Mouse (Mus musculus) bone marrow, adult 2 months (tissue): ENCODE measurements around the gene Tesk1. TPM values are rescaled to one million over a fixed set of nuclear protein-coding genes. Genes with fewer than 3 reads are reported as not detected.
A peak's percentile ranks its signal among the peaks of the same experiment; 100 is the strongest.

Experiments
- H3K27ac ChIP-seq: fragments of 200-500 bp; 2 replicates; pipeline ENCODE4 v1.5.1; 2012; ENCODE audit warnings: low read depth, mild to moderate bottlenecking, control low read depth, inconsistent platforms, low read length; ENCODE audit not compliant: control insufficient read depth, poor library complexity, insufficient read depth
- H3K4me1 ChIP-seq: fragments of 200-500 bp; 2 replicates; pipeline ENCODE4 v1.6.1; 2011; ENCODE audit warnings: low read length; ENCODE audit not compliant: control insufficient read depth, insufficient read depth
- H3K4me3 ChIP-seq: fragments of 200-500 bp; replicated peaks from 2 replicates; pipeline ENCODE3; 2011; ENCODE audit warnings: mild to moderate bottlenecking, low read depth, low read length, control low read depth; ENCODE audit not compliant: control insufficient read depth
- CTCF ChIP-seq: fragments of 200-500 bp; IDR thresholded peaks from 2 replicates; pipeline ENCODE4 v1.5.1; 2011; ENCODE audit warnings: low read length, control low read depth; ENCODE audit not compliant: control insufficient read depth, insufficient read depth
- POLR2A ChIP-seq: fragments of 200-500 bp; IDR thresholded peaks from 2 replicates; pipeline ENCODE4 v1.6.1; 2011; ENCODE audit warnings: low read depth, mild to moderate bottlenecking, control low read depth, low read length, borderline replicate concordance; ENCODE audit not compliant: control insufficient read depth
- WGBS: fragments of 180-500 bp; shearing (Covaris S2); methylation state at CpG from one replicate; pipeline ENCODE4 v1.1.7; 2018; 5-methylcytosine and 5-hydroxymethylcytosine counted together
- polyA plus RNA-seq: library from polyadenylated mRNA; stranded (reverse); fragments of >200 nt; gene quantifications from 2 replicates; pipeline ENCODE4 v1.2.4, GENCODE M21; 2011; ENCODE audit warnings: low replicate concordance; ENCODE audit not compliant: missing spikeins, insufficient read depth, insufficient read length

Tesk1 gene
- polyA plus RNA-seq = 2.7 and 6.0 TPM in 2 replicates

DNA sequence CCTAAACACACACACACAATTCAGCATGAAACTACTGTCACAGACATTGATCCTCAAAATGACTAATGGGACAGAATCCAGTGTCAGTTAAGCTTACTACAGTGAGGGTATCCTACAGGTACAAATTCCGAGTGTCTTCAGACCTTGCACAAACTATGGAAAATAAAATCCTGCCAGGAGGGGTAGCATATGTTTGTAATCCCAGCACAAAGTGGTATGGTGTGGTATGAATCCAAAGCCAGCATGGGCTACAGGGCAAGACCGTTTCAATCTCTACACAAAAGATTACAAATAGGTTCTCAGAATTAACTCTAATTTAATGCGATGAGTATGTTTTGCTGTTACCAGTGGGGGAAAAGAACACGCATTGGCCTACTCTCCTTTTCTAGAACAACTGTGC, at the start of gene Tesk1:
TSS of gene Tesk1 (plus strand) at position 301 of the 400 bp plus-strand sequence.
- Histone ChIP-seq H3K4me3 (peak within 1 kb of the TSS; percentile 75), H3K4me1 (no peaks in the 10 kb centered on the region), H3K27ac (peak within 1 kb of the TSS; percentile 79)
- 34% methylated on average over 4 of the region's 4 CpGs for WGBS
- TF ChIP-seq POLR2A = no peak
- no peak for TF ChIP-seq CTCF

DNA sequence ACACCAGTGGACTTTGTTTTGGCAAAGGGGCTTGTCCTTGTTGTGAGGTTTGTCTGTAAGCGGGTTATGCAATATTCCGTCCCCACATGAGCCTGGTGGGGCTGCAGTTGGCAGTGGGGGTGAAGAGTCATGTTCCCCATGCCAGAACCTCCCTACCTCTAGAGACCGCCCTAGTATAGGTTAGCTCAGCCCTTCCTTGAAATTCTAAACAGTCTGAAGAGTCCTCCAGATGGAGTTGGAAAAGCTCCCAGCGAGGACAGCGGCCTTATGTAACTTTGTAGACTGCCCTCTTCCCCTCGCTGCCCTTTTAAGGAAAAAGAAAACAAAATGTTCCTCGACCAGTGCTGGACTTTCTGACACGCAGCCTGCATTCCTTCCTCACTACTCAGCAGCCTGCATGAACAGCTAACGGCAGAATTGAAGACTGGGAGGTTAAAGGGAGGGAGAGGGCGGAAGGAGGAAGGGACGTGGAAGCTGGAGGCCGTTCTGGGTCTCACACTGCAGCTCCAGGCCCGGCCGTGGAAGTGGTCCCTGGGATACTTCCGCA, 47.3 kb upstream of the Tesk1 start:
- Histone ChIP-seq H3K4me1 (no peaks in the 10 kb centered on the region), H3K27ac (peak overlapping the region; percentile 31; the same call in 1 of the 2 replicates), H3K4me3 (no peak overlapping the region)
- WGBS = 53% methylated on average over 15 of the region's 15 CpGs
- TF ChIP-seq POLR2A = no peak

DNA sequence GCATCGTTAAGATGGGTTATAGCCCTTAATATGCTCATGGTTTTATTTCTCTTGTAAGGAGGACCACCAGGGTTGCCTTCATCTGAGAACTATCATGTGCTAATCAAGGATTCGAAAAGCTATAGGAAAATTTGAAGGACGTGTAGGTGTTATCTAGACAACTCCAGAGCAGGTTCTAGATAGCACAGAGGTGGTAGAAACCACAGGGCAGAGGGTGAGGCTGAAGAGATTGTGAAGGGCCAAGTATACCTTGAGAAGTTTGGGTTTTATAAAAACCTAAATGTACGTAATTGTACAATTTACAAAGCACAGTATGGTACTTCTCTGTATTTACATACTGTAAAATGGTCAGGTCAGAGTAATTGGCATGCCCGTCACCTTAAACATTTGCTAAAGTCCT, 46.6 kb upstream of the Tesk1 start:
- H3K27ac ChIP-seq = no peak overlapping the region
- TF ChIP-seq POLR2A (no peak), CTCF (no peak)
- no peaks in the 10 kb centered on the region for H3K4me1 ChIP-seq
- H3K4me3 ChIP-seq = no peak overlapping the region
- WGBS = 67% methylated on average over 5 of the region's 5 CpGs

DNA sequence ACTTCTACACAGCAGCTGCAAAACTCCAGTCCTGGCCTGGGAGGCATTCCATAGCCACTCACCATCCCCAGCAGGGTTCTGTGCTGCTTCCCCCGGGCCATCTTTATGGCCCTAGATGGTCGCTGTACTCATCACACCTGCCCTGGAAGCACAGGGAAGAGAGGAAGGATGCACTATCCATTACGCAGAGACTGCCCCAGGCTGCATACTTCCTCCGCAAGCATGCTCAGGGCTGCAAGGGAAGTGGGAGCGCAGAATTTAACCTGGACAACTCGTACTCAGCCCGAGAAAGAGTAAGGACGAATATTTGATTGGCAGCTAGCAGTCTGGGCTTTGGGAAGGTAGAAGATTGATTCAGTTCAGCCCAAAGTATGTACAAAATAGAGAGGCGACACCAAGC, 45.9 kb upstream of the Tesk1 start:
- Histone ChIP-seq H3K4me3 (no peak overlapping the region), H3K4me1 (no peaks in the 10 kb centered on the region), H3K27ac (no peak overlapping the region)
- WGBS = 67% methylated on average over 9 of the region's 9 CpGs
- TF ChIP-seq CTCF (no peak), POLR2A (no peak)

DNA sequence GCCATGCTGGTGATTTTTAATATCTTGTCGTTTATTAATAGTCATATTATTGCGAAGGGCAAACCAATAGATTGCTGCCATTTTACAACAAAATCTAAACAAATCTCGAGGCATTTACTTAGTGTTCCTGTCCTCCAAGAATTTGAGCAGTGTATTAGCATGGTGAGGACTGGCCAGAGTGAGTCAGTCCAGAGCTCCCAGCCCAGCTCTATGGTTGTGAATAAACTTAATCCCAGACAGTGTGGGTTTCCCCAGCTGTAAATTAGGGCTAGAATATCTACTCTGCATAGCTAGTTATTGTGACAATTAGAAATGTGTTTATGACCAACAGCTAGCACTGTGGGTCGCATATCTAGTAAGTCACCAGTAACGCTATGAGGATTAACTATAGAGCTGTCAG, 45.4 kb upstream of the Tesk1 start:
- Histone ChIP-seq H3K27ac (no peak overlapping the region), H3K4me1 (no peaks in the 10 kb centered on the region), H3K4me3 (no peak overlapping the region)
- 78% methylated on average over 5 of the region's 5 CpGs for WGBS
- TF ChIP-seq POLR2A (no peak), CTCF (no peak)

DNA sequence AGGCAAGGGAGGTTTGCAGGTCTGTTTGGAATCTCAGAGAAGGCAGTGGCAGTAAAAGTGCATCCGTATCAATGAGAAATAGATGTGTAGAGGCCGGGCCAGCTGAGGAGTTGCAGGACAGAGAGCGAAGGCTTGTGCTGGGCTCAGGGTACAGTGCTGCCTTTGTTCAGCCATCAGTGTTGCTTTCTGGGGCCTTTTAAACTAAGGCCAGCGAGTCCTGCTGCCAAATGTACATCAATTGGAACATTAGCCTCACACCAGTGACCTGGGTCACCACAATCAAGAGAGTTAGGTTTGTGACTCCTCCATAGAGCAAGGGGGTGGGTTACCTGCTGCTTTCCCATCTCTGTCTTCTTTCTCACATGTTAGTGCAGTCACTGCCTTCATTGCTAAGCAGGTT, 43.7 kb upstream of the Tesk1 start:
- Histone ChIP-seq H3K4me1 (no peaks in the 10 kb centered on the region), H3K4me3 (no peak overlapping the region), H3K27ac (no peak overlapping the region)
- WGBS = 84% methylated on average over 4 of the region's 4 CpGs
- no peak for TF ChIP-seq POLR2A
- no peak for TF ChIP-seq CTCF

DNA sequence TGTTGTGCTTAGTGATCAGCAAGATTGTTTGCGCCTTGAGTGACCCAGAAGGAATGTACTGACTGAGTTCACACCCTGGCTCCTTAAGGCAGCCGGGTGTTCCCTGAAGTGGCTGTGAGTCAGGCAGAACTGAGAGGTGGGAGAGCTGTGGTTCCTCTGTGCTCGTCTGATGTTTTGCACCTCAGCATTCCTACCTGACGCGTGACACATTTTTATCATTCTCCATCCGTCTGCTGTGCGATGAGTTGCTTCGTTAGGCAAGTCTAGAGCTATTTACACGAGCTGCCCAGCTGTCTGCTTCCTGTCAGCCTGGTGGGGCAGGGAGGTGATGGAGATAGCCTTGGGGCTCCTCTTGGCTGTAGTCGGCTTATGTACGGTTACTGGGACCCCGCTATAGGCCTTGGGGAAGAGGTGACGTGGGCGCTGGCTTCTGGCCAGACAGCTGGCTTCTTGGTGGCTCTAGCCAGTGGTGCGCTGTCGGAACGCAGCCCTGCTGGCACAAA, 42.9 kb upstream of the Tesk1 start:
- Histone ChIP-seq H3K27ac (no peak overlapping the region), H3K4me1 (no peaks in the 10 kb centered on the region), H3K4me3 (no peak overlapping the region)
- WGBS = 66% methylated on average over 17 of the region's 17 CpGs
- TF ChIP-seq POLR2A = no peak
- no peak for TF ChIP-seq CTCF

DNA sequence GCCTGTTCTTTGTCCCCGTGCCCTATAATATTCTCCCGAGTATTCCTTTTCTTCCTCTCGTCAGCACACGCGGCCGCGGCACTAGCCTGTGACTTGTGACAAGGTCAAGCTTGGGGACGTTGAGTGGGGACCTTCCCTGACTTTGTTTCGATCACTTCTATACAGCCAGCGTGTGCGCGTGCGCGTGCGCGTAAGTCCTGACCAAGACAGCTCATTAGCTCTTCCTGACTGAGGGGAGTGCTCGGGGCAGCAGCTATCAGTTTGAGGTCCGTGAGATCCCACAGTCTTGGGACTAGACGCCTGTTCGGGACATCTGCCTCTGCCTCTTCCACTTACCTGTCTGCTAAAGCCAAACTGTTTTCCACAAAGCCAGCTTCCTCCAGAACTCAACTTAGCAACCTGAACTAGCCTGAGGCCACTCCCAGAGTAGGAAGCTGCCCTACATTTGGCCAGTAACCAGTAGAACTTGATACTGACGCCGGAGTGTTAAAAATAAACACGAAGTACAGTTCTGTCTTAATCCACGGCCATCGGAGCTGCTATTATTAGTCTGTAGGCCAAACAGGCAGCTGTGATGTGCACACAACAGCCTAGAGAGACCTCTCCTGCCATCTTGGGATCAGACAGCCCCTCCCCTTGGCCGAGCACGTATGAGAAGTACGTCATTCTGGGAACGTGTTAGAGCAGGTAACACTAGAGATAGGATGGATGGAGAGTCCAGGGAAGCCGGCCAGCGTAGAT, 42.2 kb upstream of the Tesk1 start:
- TF ChIP-seq CTCF (no peak), POLR2A (no peak)
- WGBS = 79% methylated on average over 31 of the region's 31 CpGs
- no peaks in the 10 kb centered on the region for H3K4me1 ChIP-seq
- no peak overlapping the region for H3K4me3 ChIP-seq
- H3K27ac ChIP-seq = no peak overlapping the region

DNA sequence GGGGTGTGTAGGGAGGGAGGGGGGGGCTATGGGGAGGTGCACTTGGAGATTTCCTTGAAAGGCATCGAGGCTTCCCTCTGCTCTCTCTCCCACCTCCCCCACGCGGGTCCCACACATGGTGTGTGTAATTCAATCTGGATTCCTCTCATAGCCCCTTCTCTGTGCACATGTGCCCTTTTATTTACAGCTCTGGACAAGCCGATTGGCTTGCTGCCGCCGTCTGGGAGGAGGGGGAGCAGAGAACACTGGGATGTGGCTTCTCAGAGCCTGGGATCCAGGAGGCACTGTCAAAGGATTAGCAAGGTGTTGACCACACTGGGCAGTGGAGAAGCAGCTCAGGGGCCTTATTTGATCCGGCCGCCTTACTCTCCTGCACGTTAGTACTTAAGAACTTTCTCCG, 40.8 kb upstream of the Tesk1 start:
- no peak overlapping the region for H3K27ac ChIP-seq
- no peaks in the 10 kb centered on the region for H3K4me1 ChIP-seq
- TF ChIP-seq CTCF (no peak), POLR2A (no peak)
- WGBS = 61% methylated on average over 10 of the region's 10 CpGs
- no peak overlapping the region for H3K4me3 ChIP-seq

DNA sequence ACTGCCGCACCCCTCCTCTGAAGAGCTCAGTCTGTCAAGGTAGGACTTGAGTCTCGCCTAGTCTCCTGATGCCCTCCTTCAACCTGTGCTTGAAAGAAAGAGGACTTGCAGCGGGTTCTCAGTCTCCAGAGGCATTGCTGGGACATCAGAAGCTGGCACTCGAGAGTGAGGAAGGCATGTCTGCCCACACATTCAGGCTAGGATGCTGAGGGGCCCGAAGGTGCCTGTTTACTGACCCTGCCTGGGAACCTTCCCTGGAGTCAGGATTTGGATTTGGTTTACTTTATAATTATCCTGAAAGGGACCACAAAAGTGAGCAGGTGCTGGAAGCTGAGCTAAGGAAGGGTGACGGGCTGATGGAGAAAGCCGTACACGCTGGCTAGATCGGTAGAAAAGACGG, 40.3 kb upstream of the Tesk1 start:
- H3K4me3 ChIP-seq = no peak overlapping the region
- 79% methylated on average over 10 of the region's 10 CpGs for WGBS
- TF ChIP-seq CTCF (no peak), POLR2A (no peak)
- H3K4me1 ChIP-seq = no peaks in the 10 kb centered on the region
- no peak overlapping the region for H3K27ac ChIP-seq
